29 mouse cellular contexts compared by ENCODE assay signal in genomic region chr4:120905644-120906043, GRCm38 (mm10). TPM values are rescaled to one million over a fixed set of nuclear protein-coding genes. Genes with fewer than 3 reads are reported as not detected.
A peak's percentile ranks its signal among the peaks of the same experiment; 100 is the strongest.
DNase-seq lines count a peak whose midpoint lies in the region; ATAC-seq and TF ChIP-seq lines count a peak whose summit lies in the region.
"Had no signal": no experiment of that assay in that cellular context is flagged by ENCODE, and none has a peak within 500 bp of the region (broad histone marks: within the 10 kb centered on the region; RNA-seq: fewer than 3 reads in every experiment).

No protein-coding gene starts in this region.

- no peak overlapping the region for H3K27ac ChIP-seq in ES-E14 (ENCODE audit: insufficient read depth, low read depth, low read length, poor library complexity, severe bottlenecking)
- no peak overlapping the region for H3K27ac ChIP-seq in hindbrain, embryonic 11.5 days (ENCODE audit: low read depth, low read length)
- H3K27ac ChIP-seq: forebrain, embryonic 10.5 days; forebrain, embryonic 13.5 days; gastrocnemius, adult 2 months; heart, adult 2 months; heart, embryonic 10.5 days; heart, embryonic 13.5 days; hindbrain, embryonic 13.5 days; intestine, embryonic 15.5 days had no signal

- H3K4me2 ChIP-seq in hindbrain, embryonic 11.5 days (replicated peaks; ENCODE audit: low read depth, low read length): no peak overlapping the region
- H3K4me2 ChIP-seq: forebrain, embryonic 13.5 days; heart, embryonic 13.5 days; hindbrain, embryonic 13.5 days; intestine, embryonic 15.5 days had no signal

- DNase-seq in adrenal gland, adult 2 months: peak; percentile 24
- DNase-seq in adrenal gland, postnatal 4 days (ENCODE audit: low spot score in 2 of 2): no peak
- DNase-seq in 3T3-L1 (ENCODE audit: low read depth, low spot score) (peak; percentile 54), ES-E14 (ENCODE audit: low read depth, low spot score) (no peak)
- DNase-seq in hindbrain, embryonic 11.5 days (ENCODE audit: low spot score): no peak
- no peak for DNase-seq in heart, postnatal 36 days
- DNase-seq: adrenal gland, postnatal 10 days; cerebellum, adult 11-12 months; cerebellum, adult 8-10 months; cerebellum, postnatal 10 days; cerebellum, postnatal 36 days; embryo, embryonic 11 days; forebrain, postnatal 0 days; gastrocnemius, adult 2 months; gastrocnemius, postnatal 14 days; heart, adult 2 months; heart, postnatal 14 days; kidney, adult 11 months had no signal

- intact Hi-C loops in heart, postnatal 36 days (cut with DNase I): no loop called here

- no peaks in the 10 kb centered on the region for H3K27me3 ChIP-seq in hindbrain, embryonic 11.5 days (ENCODE audit: control insufficient read depth, insufficient read depth, low read length)
- H3K27me3 ChIP-seq: forebrain, embryonic 13.5 days; hindbrain, embryonic 13.5 days; intestine, embryonic 15.5 days had no signal

- WGBS in hindbrain, embryonic 11.5 days: 70% methylated on average over 5 of the region's 5 CpGs

- H3K36me3 ChIP-seq in ES-E14 (ENCODE audit: control insufficient read depth, insufficient read depth, low read length, poor library complexity, severe bottlenecking): no peaks in the 10 kb centered on the region
- no peaks in the 10 kb centered on the region for H3K36me3 ChIP-seq in hindbrain, embryonic 11.5 days (ENCODE audit: control insufficient read depth, insufficient read depth, low read length)
- H3K36me3 ChIP-seq: forebrain, embryonic 10.5 days; G1E; heart, embryonic 10.5 days; heart, embryonic 13.5 days; hindbrain, embryonic 13.5 days; intestine, embryonic 15.5 days had no signal

- in situ Hi-C loops in ES-E14 (cut with MboI; ENCODE audit: low sequenced_read_pairs in 2 of 2, unreplicated experiment in 2 of 2): loop anchor here in 1 of 2 experiments (10.0 kb wide), 1 partner anchor 311 kb away; no protein-coding TSS in a partner anchor

- no peaks in the 10 kb centered on the region for H3K4me1 ChIP-seq in ES-E14 (ENCODE audit: control insufficient read depth in 2 of 2, insufficient read depth in 2 of 2, low read length in 2 of 2, poor library complexity in 1 of 2)
- no peaks in the 10 kb centered on the region for H3K4me1 ChIP-seq in hindbrain, embryonic 11.5 days (replicated peaks; ENCODE audit: control insufficient read depth, insufficient read depth, low read length)
- H3K4me1 ChIP-seq: forebrain, embryonic 10.5 days; forebrain, embryonic 13.5 days; heart, embryonic 10.5 days; heart, embryonic 13.5 days; hindbrain, embryonic 13.5 days; intestine, embryonic 15.5 days had no signal

- no peak overlapping the region for H3K4me3 ChIP-seq in ES-E14 (ENCODE audit: insufficient read depth in 1 of 2, low read depth in 1 of 2, low read length in 2 of 2, poor library complexity in 1 of 2, severe bottlenecking in 1 of 2)
- H3K4me3 ChIP-seq in hindbrain, embryonic 11.5 days (ENCODE audit: low read depth, low read length): no peak overlapping the region
- H3K4me3 ChIP-seq: forebrain, embryonic 10.5 days; forebrain, embryonic 13.5 days; gastrocnemius, adult 2 months; heart, adult 2 months; heart, embryonic 10.5 days; heart, embryonic 13.5 days; hindbrain, embryonic 13.5 days; intestine, embryonic 15.5 days had no signal

- ATAC-seq in megakaryocyte, adult 5-6 weeks (ENCODE audit: poor library complexity, severe bottlenecking): 0 out of 2 replicates have a peak, but pooled peaks have one; percentile 28
- no peak for ATAC-seq in hindbrain, embryonic 11.5 days (ENCODE audit: low FRiP score)
- ATAC-seq: activated CD4-positive, CD25-positive, alpha-beta regulatory T cell, adult 4 months; CD4-positive, CD25-positive, alpha-beta regulatory T cell, adult 4 months; forebrain, embryonic 13.5 days; forebrain, postnatal 0 days; hindbrain, embryonic 16.5 days; intestine, embryonic 15.5 days had no signal

- H3K9ac ChIP-seq in ES-E14 (ENCODE audit: insufficient read depth, low read depth, low read length, poor library complexity, severe bottlenecking): no peak overlapping the region
- no peak overlapping the region for H3K9ac ChIP-seq in hindbrain, embryonic 11.5 days (ENCODE audit: low read depth, low read length)
- H3K9ac ChIP-seq: forebrain, embryonic 13.5 days; forebrain, postnatal 0 days; heart, embryonic 13.5 days; hindbrain, embryonic 13.5 days; intestine, embryonic 15.5 days had no signal

- H3K9me3 ChIP-seq in ES-E14 (ENCODE audit: control insufficient read depth, insufficient read depth, low read depth, low read length): no peaks in the 10 kb centered on the region
- H3K9me3 ChIP-seq in hindbrain, embryonic 11.5 days (ENCODE audit: control insufficient read depth, low read length): no peaks in the 10 kb centered on the region
- H3K9me3 ChIP-seq: forebrain, embryonic 10.5 days; forebrain, embryonic 13.5 days; G1E; heart, embryonic 10.5 days; heart, embryonic 13.5 days; hindbrain, embryonic 13.5 days; intestine, embryonic 15.5 days had no signal

TF ChIP-seq in ES-E14, 5 proteins besides CTCF, POLR2A, EP300 and RAD21:
- TF ChIP-seq CHD2 (IDR thresholded peaks at IDR 0.05; ENCODE audit: low read depth, low read length) (no peak), ZC3H11A (IDR thresholded peaks at IDR 0.05; ENCODE audit: borderline replicate concordance, low read depth, low read length) (no peak), MAFK (IDR thresholded peaks at IDR 0.05; ENCODE audit: insufficient read depth, low read depth, low read length) (0 out of 2 replicates have a peak, but pooled peaks have one; percentile 37)

RNA-seq across cellular contexts. Expression of gene Exo5, which starts 19.2 kb away (rescaled TPM):
- total RNA-seq in adrenal gland, adult 2 months (2021): 10 to 100 TPM in 1 of 2 experiments, 1 to 10 TPM in 1; 6.9 to 10.2 TPM
- polyA plus RNA-seq in adrenal gland, adult 2 months (2012; rRNA removed): 0.80 and 1.4 TPM in 2 replicates
- total RNA-seq in adrenal gland, postnatal 4 days (2021): 10 to 100 TPM; 17.0 TPM
- total RNA-seq in ES-E14 (2012; rRNA removed): 8.9 and 13.3 TPM in 2 replicates
- total RNA-seq in megakaryocyte, adult 5-6 weeks (2015): 8.4 and 13.8 TPM in 2 replicates
- total RNA-seq in megakaryocyte, adult 5-6 weeks (2017): 13.4 and 20.3 TPM in 2 replicates
- polyA plus RNA-seq in hindbrain, embryonic 11.5 days (2014; fragmentation: Nextera tagmentation; extraction: Ambion mirVana): 32.0 and 37.1 TPM in 2 replicates
- 1 to 10 TPM; 2.7 to 5.0 TPM for total RNA-seq in heart, postnatal 36 days (2021)

RNA-seq across cellular contexts. Expression of gene Zfp69, which starts 45.9 kb away (rescaled TPM):
- 1 to 10 TPM; 1.5 to 3.2 TPM for total RNA-seq in adrenal gland, adult 2 months (2021)
- polyA plus RNA-seq in adrenal gland, adult 2 months (2012; rRNA removed): 3.5 and 3.7 TPM in 2 replicates
- 1 to 10 TPM; 5.8 to 6.7 TPM for total RNA-seq in adrenal gland, postnatal 4 days (2021)
- 3.7 and 4.5 TPM in 2 replicates for total RNA-seq in ES-E14 (2012; rRNA removed)
- total RNA-seq in megakaryocyte, adult 5-6 weeks (2015): 1.0 and 2.3 TPM in 2 replicates
- total RNA-seq in megakaryocyte, adult 5-6 weeks (2017): 0.85 and 0.92 TPM in 2 replicates
- polyA plus RNA-seq in hindbrain, embryonic 11.5 days (2014; fragmentation: Nextera tagmentation; extraction: Ambion mirVana): 9.7 and 10.9 TPM in 2 replicates
- total RNA-seq in heart, postnatal 36 days (2021): 1 to 10 TPM; 1.4 to 1.5 TPM

RNA-seq across cellular contexts. Expression of gene Rims3, which starts 51.0 kb away (rescaled TPM):
- total RNA-seq in adrenal gland, adult 2 months (2021): 10 to 100 TPM in 1 of 2 experiments, 1 to 10 TPM in 1; 5.8 to 11.0 TPM
- 6.9 and 7.3 TPM in 2 replicates for polyA plus RNA-seq in adrenal gland, adult 2 months (2012; rRNA removed)
- total RNA-seq in adrenal gland, postnatal 4 days (2021): 10 to 100 TPM; 11.8 to 13.9 TPM
- total RNA-seq in ES-E14 (2012; rRNA removed): 4.5 and 6.7 TPM in 2 replicates
- 0.05 and 0.29 TPM in 2 replicates for total RNA-seq in megakaryocyte, adult 5-6 weeks (2015)
- 0.04 and 0.15 TPM in 2 replicates for total RNA-seq in megakaryocyte, adult 5-6 weeks (2017)
- 3.5 and 3.6 TPM in 2 replicates for polyA plus RNA-seq in hindbrain, embryonic 11.5 days (2014; fragmentation: Nextera tagmentation; extraction: Ambion mirVana)
- total RNA-seq in heart, postnatal 36 days (2021): under 1 TPM; 0.06 to 0.08 TPM
- polyA plus RNA-seq: G1E had no signal

Comparison
In these comparisons a context has a peak if more than half of its experiments do, and no peak if none do; other contexts are left out.
1. DNase-seq: peak in adrenal gland, adult 2 months (single experiment) and 3T3-L1 (single experiment); none in adrenal gland, postnatal 4 days (0 of 2), ES-E14 (single experiment), hindbrain, embryonic 11.5 days (single experiment) and heart, postnatal 36 days (0 of 2).